Mouse (Mus musculus): ENCODE measurements at regions not wholly inside any gene's neighbourhood (a gene's known extent, or its start where the extent isn't known, plus 50 kb on each side); places are given as distances from the start of the nearest gene placed in this dataset.

DNA sequence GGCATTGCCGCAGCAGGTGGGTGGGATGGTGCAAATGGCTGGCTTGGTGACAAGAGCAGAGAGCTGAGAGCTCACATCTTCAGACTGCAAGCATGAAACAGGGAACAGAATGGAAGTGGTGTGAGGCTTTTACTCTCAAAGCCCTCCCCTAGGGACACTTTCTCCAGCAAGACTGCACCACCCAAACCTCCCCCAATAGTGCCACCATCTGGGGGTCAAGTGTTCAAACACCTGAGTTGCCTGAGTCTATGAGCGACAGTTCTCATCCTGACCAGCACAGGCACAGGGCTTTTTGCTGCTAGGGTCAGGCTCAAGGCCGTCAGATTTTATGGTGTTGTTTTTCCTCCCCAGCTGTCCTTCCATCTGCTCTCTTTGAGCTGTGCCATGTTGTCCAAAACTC is 337.9 kb upstream of the Eif4g2 start:
- no peak for TF ChIP-seq GATA4 (IDR thresholded peaks at IDR 0.05; ENCODE audit: insufficient replicate concordance, low read length)

DNA sequence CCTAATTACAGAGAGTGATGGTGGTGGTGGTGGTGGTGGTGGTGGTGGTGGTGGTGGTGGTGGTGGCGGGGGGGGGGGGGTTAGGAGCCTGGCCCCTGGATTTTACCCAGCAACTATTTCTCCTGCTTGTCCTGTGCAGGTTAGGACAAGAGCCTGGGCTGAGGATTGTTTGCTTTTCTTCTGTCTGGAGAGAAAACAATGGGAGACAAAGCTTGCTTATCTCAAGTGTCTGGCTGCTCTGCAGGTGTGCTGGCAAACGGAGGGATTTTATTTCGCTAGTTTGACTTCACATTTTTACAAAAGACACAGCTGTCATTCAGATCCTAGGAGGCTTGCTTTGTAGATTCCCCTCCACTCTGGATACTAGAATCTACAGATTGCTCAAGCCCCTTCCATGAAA is 334.9 kb upstream of the Eif4g2 start:
- no peak for TF ChIP-seq GATA4 (IDR thresholded peaks at IDR 0.05; ENCODE audit: insufficient replicate concordance, low read length)

GRCm38 (mm10) chr7:111416061-111416460 is 333.2 kb upstream of the Eif4g2 start:
- no peak for TF ChIP-seq GATA4 (IDR thresholded peaks at IDR 0.05; ENCODE audit: insufficient replicate concordance, low read length)

DNA sequence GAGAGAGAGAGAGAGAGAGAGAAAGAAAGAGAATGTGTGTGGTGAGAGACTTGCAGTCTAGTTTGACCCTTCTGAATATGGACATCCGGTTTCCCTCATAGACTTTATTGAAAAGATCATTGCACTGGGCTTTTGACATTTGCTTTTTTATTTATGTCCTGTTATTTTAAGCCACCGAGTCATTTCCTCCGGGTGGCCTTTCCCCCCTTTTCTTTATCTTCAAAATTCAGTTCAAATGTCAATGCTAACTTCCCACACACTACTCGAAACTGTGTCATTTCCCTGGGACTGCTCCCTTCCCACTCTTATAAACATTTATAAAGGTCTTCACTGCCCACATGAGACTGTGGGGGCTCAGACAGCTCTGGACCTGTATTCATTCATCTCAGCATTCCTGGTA is 330.9 kb upstream of the Eif4g2 start:
- TF ChIP-seq GATA4 (IDR thresholded peaks at IDR 0.05; ENCODE audit: insufficient replicate concordance, low read length) = no peak

- TF ChIP-seq GATA4 (IDR thresholded peaks at IDR 0.05; ENCODE audit: insufficient replicate concordance, low read length) = no peak
Measured at GRCm38 (mm10) chr7:111412957-111413356, 330.1 kb upstream of the Eif4g2 start.

DNA sequence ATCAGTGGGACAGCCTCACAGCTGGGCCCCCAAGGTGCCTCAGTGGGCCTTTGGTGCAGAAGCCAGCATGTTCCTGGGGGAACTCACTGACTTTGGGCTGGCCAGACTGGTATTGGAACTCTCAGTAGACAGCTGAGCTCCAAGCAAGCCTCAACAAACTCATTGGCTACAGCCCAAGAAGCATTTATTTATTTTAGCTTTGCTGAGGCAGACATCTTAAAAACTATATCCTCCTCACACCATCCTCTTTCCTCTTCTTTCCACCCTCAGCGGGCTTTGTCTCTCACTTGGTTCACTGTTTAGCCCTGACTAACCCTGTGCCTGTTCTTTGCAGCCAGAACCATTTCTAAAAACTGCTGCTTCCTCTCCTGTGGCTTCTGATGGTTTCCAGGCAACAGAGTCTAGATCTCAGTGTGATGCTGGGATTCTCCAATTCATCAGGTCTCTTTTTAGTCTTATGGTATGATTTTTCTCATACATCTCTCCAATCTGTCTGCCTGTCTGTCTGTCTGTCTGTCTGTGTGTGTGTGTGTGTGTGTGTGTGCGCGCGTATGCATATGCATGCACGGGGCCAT is 328.6 kb upstream of the Eif4g2 start:
- no peak for TF ChIP-seq GATA4 (IDR thresholded peaks at IDR 0.05; ENCODE audit: insufficient replicate concordance, low read length)

- no peak for TF ChIP-seq GATA4 (IDR thresholded peaks at IDR 0.05; ENCODE audit: insufficient replicate concordance, low read length)
Measured at GRCm38 (mm10) chr7:111395972-111396371, 313.1 kb upstream of the Eif4g2 start.

DNA sequence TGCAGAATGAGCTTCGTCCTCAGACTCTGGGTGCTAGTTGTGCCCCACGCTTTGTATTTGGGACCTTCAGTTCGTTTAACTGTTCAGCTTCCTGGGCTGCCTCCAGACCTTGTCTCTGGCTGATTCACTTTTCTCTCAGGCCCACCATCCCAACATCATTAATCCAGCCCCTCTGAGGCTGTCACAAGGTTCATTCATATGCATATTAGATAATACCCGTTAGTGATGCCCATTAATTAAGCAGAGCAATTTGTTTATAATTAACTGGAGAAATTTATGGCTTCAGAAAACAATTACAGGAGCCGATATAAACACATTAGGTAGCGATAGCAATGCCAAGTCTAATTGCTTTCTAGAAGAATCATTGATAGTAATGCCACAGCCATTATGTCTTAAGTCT is 312.3 kb upstream of the Eif4g2 start:
- no peak for TF ChIP-seq GATA4 (IDR thresholded peaks at IDR 0.05; ENCODE audit: insufficient replicate concordance, low read length)

DNA sequence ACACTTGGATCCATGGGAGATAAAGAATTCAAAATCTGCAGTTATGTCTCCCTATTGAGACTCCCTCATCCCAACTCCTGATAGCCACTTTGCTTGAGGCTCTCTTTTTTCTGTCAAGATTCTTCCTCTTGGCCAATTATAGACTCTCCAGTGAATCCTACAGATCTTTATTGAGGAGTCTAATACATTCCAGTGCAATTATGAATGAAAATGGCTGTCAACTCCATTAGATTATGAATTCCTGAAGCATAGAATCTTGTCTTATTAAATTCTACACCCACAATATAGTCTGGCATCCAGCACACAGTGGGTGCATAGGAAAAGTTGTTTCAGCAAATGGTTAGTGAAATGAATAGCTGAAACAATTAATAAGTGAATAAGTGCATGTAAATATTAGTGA is 311.0 kb upstream of the Eif4g2 start:
- TF ChIP-seq GATA4 (IDR thresholded peaks at IDR 0.05; ENCODE audit: insufficient replicate concordance, low read length) = no peak

DNA sequence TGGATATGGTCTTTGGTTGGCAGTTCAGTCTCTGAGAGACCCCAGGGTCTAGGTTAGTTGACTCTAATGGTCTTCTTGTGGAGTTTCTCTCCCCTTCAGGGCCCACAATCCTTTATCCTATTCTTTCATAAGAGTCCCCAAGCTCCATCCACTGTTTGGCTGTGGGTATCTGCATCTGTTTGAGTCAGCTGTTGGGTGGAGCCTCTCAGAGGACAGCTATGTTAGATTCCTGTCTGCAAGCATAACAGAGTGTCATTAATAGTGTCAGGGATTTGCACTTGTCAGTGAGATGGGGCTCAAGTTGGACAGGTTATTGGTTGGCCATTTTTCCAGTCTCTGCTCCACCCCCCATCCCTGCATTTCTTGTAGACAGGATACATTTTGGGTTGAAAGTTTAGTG is 306.9 kb upstream of the Eif4g2 start:
- no peak for TF ChIP-seq GATA4 (IDR thresholded peaks at IDR 0.05; ENCODE audit: insufficient replicate concordance, low read length)

- no peak for TF ChIP-seq GATA4 (IDR thresholded peaks at IDR 0.05; ENCODE audit: insufficient replicate concordance, low read length)
Measured at GRCm38 (mm10) chr7:111374534-111374933, 291.7 kb upstream of the Eif4g2 start.

GRCm38 (mm10) chr7:111373380-111374173 is 290.7 kb upstream of the Eif4g2 start:
- TF ChIP-seq GATA4 (IDR thresholded peaks at IDR 0.05; ENCODE audit: insufficient replicate concordance, low read length) = no peak

DNA sequence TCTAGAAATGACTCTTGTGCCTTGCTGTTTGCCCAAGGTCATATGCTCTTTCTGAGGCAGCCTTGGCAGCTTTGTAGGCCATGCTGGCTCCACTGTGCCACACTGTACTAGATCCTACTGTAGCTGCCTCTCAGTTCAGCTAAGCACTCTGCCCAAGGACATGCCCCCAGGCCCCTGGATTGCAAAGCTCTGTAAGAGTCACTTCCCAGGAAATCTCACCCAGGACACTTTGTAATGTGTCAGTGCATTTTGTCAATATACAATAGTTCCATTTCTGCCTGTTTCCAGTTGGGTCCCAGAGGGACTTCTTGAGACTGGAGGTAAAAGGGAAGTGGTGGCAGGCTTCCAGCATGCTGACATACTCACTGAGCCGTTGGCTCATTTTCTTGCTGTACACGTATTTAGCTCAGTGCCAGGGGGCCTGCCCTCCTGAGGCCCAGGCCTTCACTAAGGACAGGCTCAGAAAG is 287.6 kb upstream of the Eif4g2 start:
- no peak for TF ChIP-seq GATA4 (IDR thresholded peaks at IDR 0.05; ENCODE audit: insufficient replicate concordance, low read length)

- no peak for TF ChIP-seq GATA4 (IDR thresholded peaks at IDR 0.05; ENCODE audit: insufficient replicate concordance, low read length)
Measured at GRCm38 (mm10) chr7:111368296-111369004, 285.6 kb upstream of the Eif4g2 start.

GRCm38 (mm10) chr7:111366951-111367653 is 284.3 kb upstream of the Eif4g2 start:
- TF ChIP-seq GATA4 (IDR thresholded peaks at IDR 0.05; ENCODE audit: insufficient replicate concordance, low read length) = no peak
